Mouse (Mus musculus): ENCODE measurements around the gene Adcy3. TPM values are rescaled to one million over a fixed set of nuclear protein-coding genes. Genes with fewer than 3 reads are reported as not detected.

Gene Adcy3
- polyA plus RNA-seq, 1 experiment from 2014 or later: 4.8 TPM

DNA sequence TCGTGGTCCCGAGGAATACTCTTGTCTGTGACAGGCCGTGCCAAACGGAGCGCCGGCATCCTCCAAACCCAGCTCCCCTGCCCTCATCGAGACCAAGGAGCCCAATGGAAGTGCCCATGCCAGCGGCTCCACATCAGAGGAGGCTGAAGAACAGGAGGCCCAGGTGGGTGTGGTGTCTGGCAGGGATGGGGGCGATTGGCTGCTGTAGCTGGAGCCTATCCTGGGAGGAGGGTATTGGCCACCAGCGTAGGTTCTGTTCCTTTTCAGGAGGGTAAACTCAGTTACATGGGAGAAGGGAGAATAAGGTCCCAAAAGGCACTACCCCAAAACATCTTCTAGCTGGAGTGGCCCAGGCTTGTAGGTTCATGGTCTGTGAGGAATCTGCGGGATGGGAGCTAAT is 66.4 kb downstream of the Adcy3 start:
- Histone ChIP-seq H3K4me1 (ENCODE audit: control insufficient read depth in 2 of 2, insufficient read depth in 2 of 2, low read length in 2 of 2) (no peaks in the 10 kb centered on the region; a peak in 1 of 4 replicates), H3K9me3 (ENCODE audit: control insufficient read depth, low read length) (no peaks in the 10 kb centered on the region), H3K27me3 (ENCODE audit: control insufficient read depth, insufficient read depth, low read length) (no peaks in the 10 kb centered on the region), H3K4me3 (ENCODE audit: control insufficient read depth in 1 of 2, insufficient read depth in 1 of 2, low read depth in 1 of 2, low read length in 2 of 2) (no peak overlapping the region), H3K27ac (replicated peaks in 1 of 2; ENCODE audit: control insufficient read depth in 1 of 2, insufficient read depth in 1 of 2, low read depth in 2 of 2, low read length in 2 of 2) (no peak overlapping the region), H3K36me3 (ENCODE audit: control insufficient read depth, insufficient read depth, low read length) (peaks cover 20% of the 10 kb centered on the region), H3K9ac (ENCODE audit: low read length) (no peak overlapping the region), H3K4me2 (ENCODE audit: low read length) (no peak overlapping the region)
- 94% methylated on average over 11 of the region's 11 CpGs for WGBS
- ATAC-seq (ENCODE audit: insufficient number of reproducible peaks, insufficient read depth, low FRiP score, low read depth): no peak

DNA sequence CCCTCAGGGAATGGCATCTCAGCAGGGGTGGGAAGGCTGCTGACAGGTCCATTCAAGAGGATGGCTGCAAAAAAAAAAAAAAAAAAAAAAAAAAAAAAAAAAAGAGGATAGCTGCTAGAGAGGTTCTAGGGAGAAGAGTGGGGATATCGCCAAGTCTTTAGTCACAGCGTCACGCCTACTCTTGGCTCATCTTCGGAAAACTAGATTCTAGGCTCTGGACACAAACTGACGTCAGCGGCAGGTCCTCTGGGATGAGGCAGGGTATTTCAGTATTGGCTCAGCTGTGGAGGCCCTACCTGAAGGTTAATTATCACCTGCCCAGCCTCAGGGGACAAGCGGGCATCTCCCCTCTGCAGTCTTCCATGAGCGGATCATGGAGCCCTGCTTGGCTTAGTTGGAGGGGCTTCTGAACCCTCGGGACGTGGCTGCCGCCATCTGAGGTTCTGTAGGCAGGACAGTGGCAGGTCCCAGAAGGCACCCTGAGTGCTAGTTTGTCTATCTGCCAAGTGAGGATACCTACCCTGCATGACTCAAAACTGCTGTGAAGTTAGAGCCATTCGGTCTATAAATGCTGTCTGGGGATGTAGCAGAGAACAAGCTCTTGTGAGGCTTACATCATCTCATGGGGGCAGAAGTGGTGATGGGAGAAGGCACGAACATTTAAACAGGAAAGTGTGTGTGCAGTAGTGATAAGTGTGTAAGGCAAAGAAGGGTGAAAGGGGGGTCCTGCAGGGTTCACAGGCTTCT is 68.7 kb downstream of the Adcy3 start:
- no peaks in the 10 kb centered on the region for H3K27me3 ChIP-seq (ENCODE audit: control insufficient read depth, insufficient read depth, low read length)
- no peaks in the 10 kb centered on the region for H3K4me1 ChIP-seq (ENCODE audit: control insufficient read depth in 2 of 2, insufficient read depth in 2 of 2, low read length in 2 of 2)
- H3K4me2 ChIP-seq (ENCODE audit: low read length): no peak overlapping the region
- WGBS: 86% methylated on average over 13 of the region's 13 CpGs
- H3K9me3 ChIP-seq (ENCODE audit: control insufficient read depth, low read length): no peaks in the 10 kb centered on the region
- H3K27ac ChIP-seq (replicated peaks in 1 of 2; ENCODE audit: control insufficient read depth in 1 of 2, insufficient read depth in 1 of 2, low read depth in 2 of 2, low read length in 2 of 2): no peak overlapping the region
- ATAC-seq (ENCODE audit: insufficient number of reproducible peaks, insufficient read depth, low FRiP score, low read depth): no peak
- H3K4me3 ChIP-seq (ENCODE audit: control insufficient read depth in 1 of 2, insufficient read depth in 1 of 2, low read depth in 1 of 2, low read length in 2 of 2): no peak overlapping the region
- H3K9ac ChIP-seq (ENCODE audit: low read length): no peak overlapping the region
- peaks cover 38% of the 10 kb centered on the region for H3K36me3 ChIP-seq (ENCODE audit: control insufficient read depth, insufficient read depth, low read length)

DNA sequence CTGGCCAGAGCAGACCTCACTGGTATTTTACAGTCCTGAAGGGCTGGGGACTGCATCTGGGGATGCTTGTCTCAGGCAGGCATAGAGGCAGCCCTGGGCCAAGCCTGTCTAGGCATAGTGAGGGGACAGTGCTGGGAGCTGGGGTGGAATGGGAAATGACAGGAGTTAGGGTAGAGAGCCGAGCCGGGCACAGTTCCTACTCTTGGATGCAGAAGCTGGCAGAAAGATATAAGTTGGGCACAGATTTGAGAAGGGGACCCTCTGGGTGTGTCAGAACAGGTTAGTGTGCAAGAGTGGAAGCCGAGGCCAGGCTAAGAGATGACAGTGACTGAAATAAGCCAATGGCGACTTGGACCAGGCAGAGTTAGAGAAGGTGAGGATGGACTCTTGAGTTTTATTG is 69.3 kb downstream of the Adcy3 start:
- no peak overlapping the region for H3K9ac ChIP-seq (ENCODE audit: low read length)
- H3K27ac ChIP-seq (replicated peaks in 1 of 2; ENCODE audit: control insufficient read depth in 1 of 2, insufficient read depth in 1 of 2, low read depth in 2 of 2, low read length in 2 of 2): no peak overlapping the region
- peaks cover 42% of the 10 kb centered on the region for H3K36me3 ChIP-seq (ENCODE audit: control insufficient read depth, insufficient read depth, low read length)
- H3K4me3 ChIP-seq (ENCODE audit: control insufficient read depth in 1 of 2, insufficient read depth in 1 of 2, low read depth in 1 of 2, low read length in 2 of 2): no peak overlapping the region
- 88% methylated on average over 4 of the region's 4 CpGs for WGBS
- H3K4me2 ChIP-seq (ENCODE audit: low read length): no peak overlapping the region
- H3K27me3 ChIP-seq (ENCODE audit: control insufficient read depth, insufficient read depth, low read length): no peaks in the 10 kb centered on the region
- H3K9me3 ChIP-seq (ENCODE audit: control insufficient read depth, low read length): no peaks in the 10 kb centered on the region
- no peak for ATAC-seq (ENCODE audit: insufficient number of reproducible peaks, insufficient read depth, low FRiP score, low read depth)
- H3K4me1 ChIP-seq (ENCODE audit: control insufficient read depth in 2 of 2, insufficient read depth in 2 of 2, low read length in 2 of 2): no peaks in the 10 kb centered on the region

DNA sequence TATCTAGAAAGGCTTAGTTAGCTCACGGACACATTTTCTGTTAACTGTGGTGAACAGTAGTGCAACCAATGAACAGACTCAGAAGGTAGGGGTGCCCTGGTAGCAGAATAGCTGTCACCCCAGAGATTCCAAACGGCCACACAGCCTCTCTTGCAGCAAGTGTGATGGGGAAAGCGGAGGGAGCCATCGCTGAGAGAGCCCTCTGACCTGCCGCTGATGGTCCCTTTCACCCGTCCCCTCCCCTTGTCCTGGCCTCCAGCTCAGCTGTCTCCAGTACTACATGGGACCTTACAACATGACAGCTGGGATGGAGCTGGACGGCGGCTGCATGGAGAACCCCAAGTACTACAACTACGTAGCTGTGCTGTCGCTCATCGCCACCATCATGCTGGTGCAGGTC is 73.2 kb downstream of the Adcy3 start:
- Histone ChIP-seq H3K4me3 (ENCODE audit: control insufficient read depth in 1 of 2, insufficient read depth in 1 of 2, low read depth in 1 of 2, low read length in 2 of 2) (no peak overlapping the region), H3K27me3 (ENCODE audit: control insufficient read depth, insufficient read depth, low read length) (no peaks in the 10 kb centered on the region), H3K9ac (ENCODE audit: low read length) (no peak overlapping the region), H3K9me3 (ENCODE audit: control insufficient read depth, low read length) (no peaks in the 10 kb centered on the region), H3K36me3 (ENCODE audit: control insufficient read depth, insufficient read depth, low read length) (peaks cover 47% of the 10 kb centered on the region), H3K27ac (replicated peaks in 1 of 2; ENCODE audit: control insufficient read depth in 1 of 2, insufficient read depth in 1 of 2, low read depth in 2 of 2, low read length in 2 of 2) (no peak overlapping the region), H3K4me2 (ENCODE audit: low read length) (no peak overlapping the region), H3K4me1 (ENCODE audit: control insufficient read depth in 2 of 2, insufficient read depth in 2 of 2, low read length in 2 of 2) (no peaks in the 10 kb centered on the region; a peak in 1 of 4 replicates)
- no peak for ATAC-seq (ENCODE audit: insufficient number of reproducible peaks, insufficient read depth, low FRiP score, low read depth)
- WGBS: 91% methylated on average over 11 of the region's 11 CpGs

DNA sequence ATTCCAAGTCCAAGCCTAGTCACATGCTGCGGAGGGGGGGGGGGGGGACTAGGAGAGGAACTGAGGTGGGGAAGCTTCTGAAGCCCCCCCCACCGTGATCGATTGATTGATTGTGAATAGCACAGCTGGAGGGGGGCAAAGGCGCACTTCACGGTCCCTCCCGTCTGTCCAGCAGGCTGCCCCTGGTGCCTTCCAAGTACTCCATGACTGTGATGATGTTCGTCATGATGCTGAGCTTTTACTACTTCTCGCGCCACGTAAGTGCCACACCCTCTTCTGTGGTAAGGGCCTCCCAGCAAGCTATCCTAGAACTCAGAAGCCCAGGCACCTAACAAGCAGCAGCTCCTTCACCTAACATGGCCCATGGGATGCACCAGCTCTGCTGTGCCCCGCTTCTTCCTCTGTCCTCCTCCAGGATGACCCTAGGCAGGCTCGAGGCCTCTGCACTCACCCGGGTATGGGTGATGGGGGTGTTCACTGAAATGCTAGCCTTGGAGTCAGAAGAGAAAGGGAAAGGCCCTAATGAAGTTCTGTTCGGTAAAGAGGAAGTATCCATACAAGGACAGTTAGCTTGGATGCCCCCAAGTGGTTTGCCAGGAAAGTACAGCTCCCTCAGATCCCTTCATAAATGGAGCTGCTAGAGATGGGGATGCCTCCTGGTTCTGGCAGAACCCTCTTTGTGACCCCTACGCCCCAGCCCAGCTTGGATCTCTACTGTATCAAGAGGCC is 75.7 kb downstream of the Adcy3 start:
- 75% methylated on average over 15 of the region's 15 CpGs for WGBS
- no peaks in the 10 kb centered on the region for H3K9me3 ChIP-seq (ENCODE audit: control insufficient read depth, low read length)
- H3K9ac ChIP-seq (ENCODE audit: low read length): no peak overlapping the region
- no peak for ATAC-seq (ENCODE audit: insufficient number of reproducible peaks, insufficient read depth, low FRiP score, low read depth)
- H3K4me3 ChIP-seq (ENCODE audit: control insufficient read depth in 1 of 2, insufficient read depth in 1 of 2, low read depth in 1 of 2, low read length in 2 of 2): no peak overlapping the region
- peaks cover 65% of the 10 kb centered on the region for H3K36me3 ChIP-seq (ENCODE audit: control insufficient read depth, insufficient read depth, low read length)
- no peak overlapping the region for H3K4me2 ChIP-seq (ENCODE audit: low read length)
- H3K27me3 ChIP-seq (ENCODE audit: control insufficient read depth, insufficient read depth, low read length): no peaks in the 10 kb centered on the region
- no peaks in the 10 kb centered on the region; a peak in 1 of 4 replicates for H3K4me1 ChIP-seq (ENCODE audit: control insufficient read depth in 2 of 2, insufficient read depth in 2 of 2, low read length in 2 of 2)
- no peak overlapping the region for H3K27ac ChIP-seq (replicated peaks in 1 of 2; ENCODE audit: control insufficient read depth in 1 of 2, insufficient read depth in 1 of 2, low read depth in 2 of 2, low read length in 2 of 2)

DNA sequence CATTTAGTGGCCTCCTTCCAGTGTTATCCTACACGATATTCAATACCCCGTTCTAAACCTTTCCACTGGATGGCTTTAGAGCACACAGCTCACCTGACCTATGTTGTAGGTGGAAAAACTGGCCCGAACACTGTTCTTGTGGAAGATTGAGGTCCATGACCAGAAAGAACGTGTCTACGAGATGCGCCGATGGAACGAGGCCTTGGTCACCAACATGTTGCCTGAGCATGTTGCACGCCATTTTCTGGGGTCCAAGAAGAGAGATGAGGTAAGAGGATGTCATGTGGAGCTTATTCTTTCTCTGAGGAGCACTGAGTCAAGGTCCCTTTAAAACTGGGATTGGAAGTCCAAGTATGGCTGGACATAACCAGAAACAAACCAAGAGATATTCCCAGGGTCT is 76.3 kb downstream of the Adcy3 start:
- H3K4me2 ChIP-seq (ENCODE audit: low read length): no peak overlapping the region
- H3K27ac ChIP-seq (replicated peaks in 1 of 2; ENCODE audit: control insufficient read depth in 1 of 2, insufficient read depth in 1 of 2, low read depth in 2 of 2, low read length in 2 of 2): no peak overlapping the region
- H3K9ac ChIP-seq (ENCODE audit: low read length): no peak overlapping the region
- H3K4me3 ChIP-seq (ENCODE audit: control insufficient read depth in 1 of 2, insufficient read depth in 1 of 2, low read depth in 1 of 2, low read length in 2 of 2): no peak overlapping the region
- no peaks in the 10 kb centered on the region; a peak in 1 of 4 replicates for H3K4me1 ChIP-seq (ENCODE audit: control insufficient read depth in 2 of 2, insufficient read depth in 2 of 2, low read length in 2 of 2)
- no peaks in the 10 kb centered on the region for H3K27me3 ChIP-seq (ENCODE audit: control insufficient read depth, insufficient read depth, low read length)
- H3K36me3 ChIP-seq (ENCODE audit: control insufficient read depth, insufficient read depth, low read length): peaks cover 70% of the 10 kb centered on the region
- 91% methylated on average over 9 of the region's 9 CpGs for WGBS
- no peaks in the 10 kb centered on the region for H3K9me3 ChIP-seq (ENCODE audit: control insufficient read depth, low read length)
- no peak for ATAC-seq (ENCODE audit: insufficient number of reproducible peaks, insufficient read depth, low FRiP score, low read depth)

DNA sequence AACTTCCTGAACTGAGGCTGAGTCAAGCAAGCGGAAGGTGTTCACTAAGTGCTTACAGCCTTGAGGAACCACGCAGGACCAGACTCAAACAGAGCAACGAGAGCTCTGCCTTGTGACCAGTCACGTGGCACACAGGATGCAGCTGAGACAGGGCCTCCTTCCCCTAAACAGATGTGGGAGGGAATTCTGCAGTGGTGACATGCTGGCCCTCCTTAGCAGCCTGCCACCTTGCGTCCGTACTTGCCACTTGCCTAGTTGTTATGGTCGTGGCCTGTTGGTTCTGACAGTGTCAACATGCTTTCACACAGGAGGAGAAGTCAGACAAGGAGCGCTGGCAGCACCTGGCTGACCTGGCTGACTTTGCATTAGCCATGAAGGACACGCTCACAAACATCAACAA is 78.3 kb downstream of the Adcy3 start:
- no peak for ATAC-seq (ENCODE audit: insufficient number of reproducible peaks, insufficient read depth, low FRiP score, low read depth)
- H3K4me1 ChIP-seq (ENCODE audit: control insufficient read depth in 2 of 2, insufficient read depth in 2 of 2, low read length in 2 of 2): no peaks in the 10 kb centered on the region; a peak in 1 of 4 replicates
- H3K27me3 ChIP-seq (ENCODE audit: control insufficient read depth, insufficient read depth, low read length): no peaks in the 10 kb centered on the region
- no peak overlapping the region for H3K9ac ChIP-seq (ENCODE audit: low read length)
- no peak overlapping the region for H3K4me2 ChIP-seq (ENCODE audit: low read length)
- H3K4me3 ChIP-seq (ENCODE audit: control insufficient read depth in 1 of 2, insufficient read depth in 1 of 2, low read depth in 1 of 2, low read length in 2 of 2): no peak overlapping the region
- H3K36me3 ChIP-seq (ENCODE audit: control insufficient read depth, insufficient read depth, low read length): peaks cover 73% of the 10 kb centered on the region
- no peak overlapping the region for H3K27ac ChIP-seq (replicated peaks in 1 of 2; ENCODE audit: control insufficient read depth in 1 of 2, insufficient read depth in 1 of 2, low read depth in 2 of 2, low read length in 2 of 2)
- 84% methylated on average over 9 of the region's 9 CpGs for WGBS
- H3K9me3 ChIP-seq (ENCODE audit: control insufficient read depth, low read length): no peaks in the 10 kb centered on the region

All from heart, embryonic 14.5 days (tissue).